Mouse (Mus musculus) ovary, postnatal 14 days (tissue): ENCODE data around the gene Cyp17a1.

ENCODE experiments used
- DNase-seq: peaks from one replicate; pipeline ENCODE4 v3.0.0; 2022; ENCODE audit warnings: low spot score

Gene Cyp17a1

GRCm38 (mm10) chr19:46669802-46670201 is 3.2 kb downstream of the Cyp17a1 start:
- DNase-seq, result no peak

GRCm38 (mm10) chr19:46668263-46668662 is 4.7 kb downstream of the Cyp17a1 start:
- DNase-seq, result no peak

- no peak for DNase-seq
Measured at GRCm38 (mm10) chr19:46667300-46667699, 5.7 kb downstream of the Cyp17a1 start.

- no peak for DNase-seq
Measured at GRCm38 (mm10) chr19:46665474-46665873, 7.5 kb downstream of the Cyp17a1 start.

GRCm38 (mm10) chr19:46662784-46663183 is 10.2 kb downstream of the Cyp17a1 start:
- no peak for DNase-seq

- DNase-seq, result no peak
Measured at GRCm38 (mm10) chr19:46662214-46662613, 10.8 kb downstream of the Cyp17a1 start.

GRCm38 (mm10) chr19:46661511-46661910 is 11.5 kb downstream of the Cyp17a1 start:
- DNase-seq, result no peak

GRCm38 (mm10) chr19:46658851-46659250 is 14.1 kb downstream of the Cyp17a1 start:
- DNase-seq, result no peak

- no peak for DNase-seq
Measured at GRCm38 (mm10) chr19:46658348-46658747, 14.6 kb downstream of the Cyp17a1 start.

GRCm38 (mm10) chr19:46657339-46658020 is 15.5 kb downstream of the Cyp17a1 start:
- no peak for DNase-seq

- DNase-seq, result no peak
Measured at GRCm38 (mm10) chr19:46656151-46656840, 16.7 kb downstream of the Cyp17a1 start.

GRCm38 (mm10) chr19:46655626-46656025 is 17.3 kb downstream of the Cyp17a1 start:
- DNase-seq, result no peak

GRCm38 (mm10) chr19:46653616-46654235 is 19.2 kb downstream of the Cyp17a1 start:
- no peak for DNase-seq

- no peak for DNase-seq
Measured at GRCm38 (mm10) chr19:46653188-46653587, 19.8 kb downstream of the Cyp17a1 start.

- DNase-seq, result no peak
Measured at GRCm38 (mm10) chr19:46648565-46648964, 24.4 kb downstream of the Cyp17a1 start.

- no peak for DNase-seq
Measured at GRCm38 (mm10) chr19:46647850-46648249, 25.1 kb downstream of the Cyp17a1 start.

- DNase-seq, result no peak
Measured at GRCm38 (mm10) chr19:46647254-46647653, 25.7 kb downstream of the Cyp17a1 start.

- no peak for DNase-seq
Measured at GRCm38 (mm10) chr19:46646041-46646481, 26.9 kb downstream of the Cyp17a1 start.

GRCm38 (mm10) chr19:46644793-46645602 is 28.0 kb downstream of the Cyp17a1 start:
- DNase-seq, result peak; percentile 36

- no peak for DNase-seq
Measured at GRCm38 (mm10) chr19:46644343-46644792, 28.6 kb downstream of the Cyp17a1 start.

GRCm38 (mm10) chr19:46643236-46643635 is 29.7 kb downstream of the Cyp17a1 start:
- DNase-seq, result no peak

GRCm38 (mm10) chr19:46642136-46642753 is 30.7 kb downstream of the Cyp17a1 start:
- no peak for DNase-seq
